Mouse (Mus musculus): Measurements from ENCODE around the gene Psg25. TPM values are rescaled to one million over a fixed set of nuclear protein-coding genes. Genes with fewer than 3 reads are reported as not detected.
"Not testable (repeated sequence)": the region's sequence is repeated elsewhere in the genome, so short reads cannot be mapped to it uniquely, and the experiment has no call there.

Gene Psg25
- not detected for total RNA-seq (2021)

DNA sequence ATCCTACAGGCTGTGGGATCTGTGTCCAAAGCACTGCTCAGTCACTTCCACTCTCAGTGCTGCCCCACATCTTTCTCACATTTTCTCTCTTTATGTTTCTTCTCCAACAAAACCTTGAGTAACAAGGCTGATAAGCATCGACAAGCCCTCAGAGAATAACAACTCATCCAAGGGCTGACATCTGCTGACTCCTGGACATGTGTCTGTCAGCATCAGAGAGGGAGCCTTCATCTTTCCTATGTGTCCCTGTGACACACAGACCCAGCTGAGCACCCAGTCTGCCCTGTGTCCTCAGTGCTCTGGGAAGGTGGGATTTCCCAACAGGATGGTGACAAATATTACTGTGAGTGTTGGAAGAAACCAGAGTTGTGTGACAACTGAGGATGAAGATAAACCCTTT, at the start of gene Psg25:
Gene Psg25, minus strand, starts transcription at position 101 of the 400 bp plus-strand sequence.
- DNase-seq = no peak

DNA sequence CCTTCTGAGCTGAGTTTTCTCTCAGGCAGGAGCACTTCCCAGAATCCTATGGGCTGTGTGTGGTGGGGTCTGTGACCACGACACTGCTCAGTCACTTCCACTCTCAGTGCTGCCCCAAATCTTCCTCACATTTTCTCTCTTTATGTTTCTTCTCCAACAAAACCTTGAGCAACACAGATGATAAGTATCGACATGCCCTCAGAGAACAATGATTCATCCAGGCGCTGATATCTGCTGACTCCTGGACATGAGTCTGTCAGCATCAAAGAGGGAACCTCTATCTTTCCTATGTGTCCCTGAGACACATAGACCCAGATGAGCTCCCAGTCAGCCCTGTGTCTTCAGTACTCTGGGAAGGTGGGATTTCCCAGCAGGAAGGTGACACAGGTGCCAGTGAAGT, 35.1 kb upstream of the Psg25 start, which contains the start of gene Psg27:
Gene Psg27, minus strand, starts transcription at position 101 of the 400 bp plus-strand sequence.
- no peak for DNase-seq

DNA sequence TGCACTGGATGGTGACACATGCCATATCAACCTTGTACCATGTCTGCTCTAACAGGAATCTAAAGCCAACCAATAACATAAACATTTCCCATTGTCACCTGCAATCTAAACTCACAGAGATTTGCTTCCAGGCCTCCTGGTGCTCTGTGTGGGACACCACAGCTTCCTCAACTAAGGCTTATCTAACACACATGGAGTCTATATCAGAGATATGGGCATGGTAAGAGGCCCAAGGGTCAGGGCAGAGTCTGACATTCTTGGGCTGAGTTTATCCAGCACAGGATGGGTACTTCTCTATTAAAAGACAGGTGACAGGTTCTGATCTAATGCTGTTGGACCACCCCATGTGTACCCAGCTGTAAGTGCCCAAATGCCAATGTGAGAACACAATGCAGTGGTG, 27.8 kb upstream of the Psg25 start:
- DNase-seq = no peak

DNA sequence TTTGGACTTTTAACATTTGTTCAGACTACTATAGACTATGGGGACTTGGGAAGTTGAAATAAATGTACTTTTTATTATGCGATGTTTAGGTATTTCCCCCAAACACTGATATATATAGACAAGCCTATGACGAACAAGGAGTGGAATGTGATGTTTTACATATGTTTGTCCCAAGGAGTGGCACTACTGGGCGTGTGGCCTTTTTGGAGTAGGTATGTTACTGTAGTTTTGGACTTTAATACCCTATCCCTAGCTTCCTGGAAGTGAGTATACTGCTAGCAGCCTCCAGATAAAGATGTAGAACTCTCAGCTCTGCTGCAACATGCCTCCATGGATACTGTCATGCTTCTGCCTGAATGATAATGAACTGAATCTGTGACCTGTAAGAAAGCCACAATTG, 23.7 kb upstream of the Psg25 start:
- DNase-seq = not testable (repeated sequence)

DNA sequence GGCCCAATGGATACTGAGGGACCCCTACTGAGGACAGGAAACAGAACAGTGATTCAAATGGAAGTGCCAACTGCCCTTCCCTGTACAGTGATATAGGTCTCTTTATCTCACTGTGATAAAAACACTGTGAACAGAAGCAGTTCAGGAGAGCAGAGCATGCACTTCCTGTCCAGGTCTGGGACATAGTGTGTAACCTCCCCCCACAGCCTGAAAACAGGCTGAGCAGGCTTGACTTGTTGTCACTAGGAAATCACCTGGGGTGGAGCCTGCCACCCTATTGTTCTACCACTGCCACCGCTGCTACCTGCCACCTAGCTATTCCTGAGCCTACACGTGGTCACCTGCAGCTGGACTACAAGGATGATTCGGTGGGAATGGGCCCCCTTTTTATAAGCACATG, 1.4 kb upstream of the Psg25 start:
- no peak for DNase-seq

DNA sequence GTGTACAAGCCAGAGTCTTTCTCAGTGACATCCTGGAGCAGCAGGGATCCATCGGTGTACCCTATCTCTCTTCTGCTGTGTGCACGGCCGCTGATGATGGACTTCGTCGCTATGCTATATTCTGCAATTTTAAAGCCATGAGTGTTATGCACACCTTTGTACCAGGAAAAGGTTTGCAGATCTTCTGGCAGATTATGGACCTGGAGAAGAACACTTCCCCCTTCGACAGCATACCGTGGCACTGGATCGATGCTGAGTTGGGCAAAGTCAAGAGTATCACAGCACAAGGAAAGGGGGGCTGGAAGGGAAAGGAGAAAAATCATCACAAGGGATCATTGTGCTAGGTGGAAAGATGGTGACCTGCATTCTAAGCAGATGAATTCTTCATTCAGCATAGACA, 7.4 kb downstream of the Psg25 start:
- no peak for DNase-seq

DNA sequence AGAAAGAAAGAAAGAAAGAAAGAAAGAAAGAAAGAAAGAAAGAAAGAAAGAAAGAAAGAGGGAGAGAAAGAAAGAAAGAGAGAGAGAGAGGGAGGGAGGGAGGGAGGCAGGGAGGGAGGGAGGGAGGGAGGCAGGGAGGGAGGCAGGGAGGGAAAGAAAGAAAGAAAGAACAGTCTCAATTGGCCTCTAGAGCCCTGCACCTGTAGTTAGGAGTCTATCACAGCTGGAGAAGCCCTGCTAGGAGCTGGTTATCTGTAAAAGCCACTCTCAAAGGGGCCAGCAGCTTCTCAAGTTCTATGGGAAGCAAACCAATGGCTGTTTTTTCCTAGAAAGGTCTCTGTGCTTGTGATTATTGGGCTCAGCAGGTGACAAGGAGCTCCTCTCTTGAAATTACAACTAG, 19.2 kb downstream of the Psg25 start:
- DNase-seq = not testable (repeated sequence)

DNA sequence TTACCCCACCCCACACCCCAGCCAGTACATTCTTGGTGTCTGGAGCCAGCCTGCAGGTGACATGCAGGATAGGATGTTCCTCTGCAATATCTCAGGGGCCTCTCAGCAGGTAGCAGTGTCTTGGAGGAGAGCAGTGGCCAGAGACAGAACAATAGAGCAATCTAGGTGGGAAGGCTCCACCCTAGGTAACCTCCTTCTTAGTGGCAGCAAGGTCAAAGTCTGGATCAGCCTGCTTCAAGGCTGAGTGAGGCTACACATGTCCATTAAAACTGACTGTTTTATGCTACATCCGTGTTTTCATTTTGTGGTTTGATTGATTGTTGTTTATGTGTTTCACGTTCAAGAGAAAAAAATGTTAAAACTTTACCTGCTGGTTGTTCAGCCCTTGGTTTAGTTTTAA, 19.7 kb downstream of the Psg25 start:
- not testable (repeated sequence) for DNase-seq

DNA sequence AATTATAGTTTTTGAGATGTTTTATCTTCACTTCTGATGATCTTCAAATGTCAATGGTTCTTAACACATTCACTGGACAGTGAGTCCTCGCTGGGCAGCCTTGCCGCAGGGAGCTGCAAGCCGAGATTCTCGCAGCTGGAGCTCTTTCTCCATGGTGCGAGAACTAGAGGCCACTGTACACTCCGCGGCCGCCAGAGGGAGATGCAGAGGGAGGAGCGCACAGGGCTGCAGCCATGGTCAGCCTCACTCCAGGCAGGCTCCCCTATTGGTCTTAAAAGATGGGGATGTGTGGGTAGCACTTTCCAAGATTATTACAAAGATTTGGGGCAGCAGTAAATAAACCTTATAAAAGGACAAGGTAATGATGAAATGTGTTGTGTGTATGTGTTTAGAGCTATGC, 20.6 kb downstream of the Psg25 start:
- DNase-seq = peak; percentile 24

DNA sequence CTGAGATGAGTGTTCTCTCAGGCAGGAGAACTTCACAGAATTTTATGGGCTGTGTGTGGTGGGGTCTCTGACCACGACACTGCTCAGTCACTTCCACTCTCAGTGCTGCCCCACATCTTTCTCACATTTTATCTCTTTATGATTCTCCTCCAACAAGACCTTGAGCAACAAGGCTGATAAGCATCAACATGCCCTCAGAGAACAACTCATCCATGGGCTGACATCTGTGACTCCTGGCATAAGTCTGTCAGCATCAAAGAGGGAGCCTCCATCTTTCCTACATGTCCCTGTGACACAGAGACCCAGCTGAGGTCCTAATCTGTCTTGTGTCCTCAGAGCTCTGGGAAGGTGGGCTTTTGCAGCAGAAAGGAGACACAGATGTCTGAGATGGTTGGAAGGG, 48.0 kb downstream of the Psg25 start, which contains the start of gene Psg26:
Gene Psg26, minus strand, starts transcription at position 101 of the 400 bp plus-strand sequence.
- no peak for DNase-seq

Other genes with a start within 250 kb of the Psg25 start
- gene Psg18, start 177.3 kb downstream of the Psg25 start, total RNA-seq (2021) = not detected
- gene Psg28, start 100.2 kb downstream of the Psg25 start, total RNA-seq (2021) = not detected
- gene Psg26, start 48.1 kb downstream of the Psg25 start, total RNA-seq (2021) = not detected
- not detected for gene Psg27, start 35.0 kb upstream of the Psg25 start, total RNA-seq (2021)
- not detected for gene Psg23, start 84.2 kb upstream of the Psg25 start, total RNA-seq (2021)
- gene Psg21, start 124.5 kb upstream of the Psg25 start, total RNA-seq (2021) = not detected
- not detected for gene Psg20, start 153.9 kb upstream of the Psg25 start, total RNA-seq (2021)
- gene Psg22, start 185.8 kb upstream of the Psg25 start, total RNA-seq (2021) = not detected

Measured in heart, postnatal 4 days (tissue).